Mouse (Mus musculus): ENCODE measurements at regions not wholly inside any gene's neighbourhood (a gene's known extent, or its start where the extent isn't known, plus 50 kb on each side); places are given as distances from the start of the nearest gene placed in this dataset.

- Histone ChIP-seq H3K4me1 (ENCODE audit: control insufficient read depth, insufficient read depth, low read length) (peaks cover 3% of the 10 kb centered on the region), H3K4me3 (ENCODE audit: insufficient read depth, low read length) (no peak overlapping the region), H3K27ac (ENCODE audit: insufficient read depth, low read length) (no peak overlapping the region)
- TF ChIP-seq POLR2A (IDR thresholded peaks at IDR 0.05; ENCODE audit: low read depth, low read length) (no peak), CTCF (IDR thresholded peaks at IDR 0.05; ENCODE audit: borderline replicate concordance, insufficient read depth, low read length) (no peak)
Measured at GRCm38 (mm10) chr14:54168414-54168931, 85.4 kb downstream of the Dad1 start.

DNA sequence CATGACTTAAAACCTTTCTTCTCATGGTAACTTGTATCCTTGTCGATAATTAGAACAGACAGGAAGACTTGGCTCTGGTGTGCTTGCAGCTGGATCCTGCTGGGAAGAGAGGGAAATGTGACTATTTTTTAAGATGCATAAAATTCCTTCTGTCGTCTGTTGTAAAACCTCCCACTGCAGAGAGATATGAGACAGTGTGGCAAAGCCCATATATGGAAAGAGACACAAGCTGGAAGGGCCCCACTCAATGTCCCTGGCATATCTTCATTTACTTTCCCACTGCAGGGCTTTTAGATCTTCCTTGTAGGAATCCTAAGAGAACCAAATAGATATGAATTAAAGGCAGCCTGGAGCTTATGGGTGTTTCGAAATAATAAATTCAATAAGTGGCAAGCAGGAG, 87.8 kb downstream of the Dad1 start:
- Histone ChIP-seq H3K4me3 (ENCODE audit: insufficient read depth, low read length) (no peak overlapping the region), H3K4me1 (ENCODE audit: control insufficient read depth, insufficient read depth, low read length) (peaks cover 3% of the 10 kb centered on the region), H3K27ac (ENCODE audit: insufficient read depth, low read length) (peak overlapping the region; percentile 77)
- TF ChIP-seq POLR2A (IDR thresholded peaks at IDR 0.05; ENCODE audit: low read depth, low read length) (no peak), CTCF (IDR thresholded peaks at IDR 0.05; ENCODE audit: borderline replicate concordance, insufficient read depth, low read length) (no peak)

GRCm38 (mm10) chr14:54164874-54165273, 89.0 kb downstream of the Dad1 start:
- no peak overlapping the region for H3K4me3 ChIP-seq (ENCODE audit: insufficient read depth, low read length)
- TF ChIP-seq CTCF (IDR thresholded peaks at IDR 0.05; ENCODE audit: borderline replicate concordance, insufficient read depth, low read length) (no peak), POLR2A (IDR thresholded peaks at IDR 0.05; ENCODE audit: low read depth, low read length) (no peak)
- H3K4me1 ChIP-seq (ENCODE audit: control insufficient read depth, insufficient read depth, low read length) = peaks cover 3% of the 10 kb centered on the region
- peak overlapping the region; percentile 58; the same call in 1 of the 2 replicates for H3K27ac ChIP-seq (ENCODE audit: insufficient read depth, low read length)

- TF ChIP-seq POLR2A (IDR thresholded peaks at IDR 0.05; ENCODE audit: low read depth, low read length) (no peak), CTCF (IDR thresholded peaks at IDR 0.05; ENCODE audit: borderline replicate concordance, insufficient read depth, low read length) (no peak)
- peaks cover 3% of the 10 kb centered on the region for H3K4me1 ChIP-seq (ENCODE audit: control insufficient read depth, insufficient read depth, low read length)
- no peak overlapping the region for H3K4me3 ChIP-seq (ENCODE audit: insufficient read depth, low read length)
- no peak overlapping the region for H3K27ac ChIP-seq (ENCODE audit: insufficient read depth, low read length)
Measured at GRCm38 (mm10) chr14:54161916-54162315, 92.0 kb downstream of the Dad1 start.

DNA sequence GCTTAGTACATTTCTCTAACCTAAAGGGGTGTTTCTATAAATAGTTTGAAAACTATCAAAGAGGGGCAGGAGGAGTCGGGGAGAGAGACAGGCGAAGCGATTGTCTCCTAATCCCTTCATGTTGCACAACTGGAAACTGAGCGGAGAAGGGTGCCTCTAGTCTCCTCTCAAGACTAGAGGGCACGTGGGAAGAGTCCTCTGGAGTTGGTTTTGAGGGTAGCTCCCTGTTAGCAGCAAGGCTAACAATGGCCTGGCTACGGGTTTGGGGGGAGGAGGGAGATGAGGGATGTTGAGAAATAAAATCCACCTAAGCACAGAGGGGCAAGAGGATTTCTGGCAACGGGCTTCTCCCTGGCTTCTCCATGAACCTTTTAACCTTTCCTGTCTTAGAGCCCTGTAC, 92.7 kb downstream of the Dad1 start:
- no peak overlapping the region for H3K27ac ChIP-seq (ENCODE audit: insufficient read depth, low read length)
- H3K4me1 ChIP-seq (ENCODE audit: control insufficient read depth, insufficient read depth, low read length) = no peaks in the 10 kb centered on the region
- no peak overlapping the region for H3K4me3 ChIP-seq (ENCODE audit: insufficient read depth, low read length)
- TF ChIP-seq POLR2A (IDR thresholded peaks at IDR 0.05; ENCODE audit: low read depth, low read length) (no peak), CTCF (IDR thresholded peaks at IDR 0.05; ENCODE audit: borderline replicate concordance, insufficient read depth, low read length) (no peak)

DNA sequence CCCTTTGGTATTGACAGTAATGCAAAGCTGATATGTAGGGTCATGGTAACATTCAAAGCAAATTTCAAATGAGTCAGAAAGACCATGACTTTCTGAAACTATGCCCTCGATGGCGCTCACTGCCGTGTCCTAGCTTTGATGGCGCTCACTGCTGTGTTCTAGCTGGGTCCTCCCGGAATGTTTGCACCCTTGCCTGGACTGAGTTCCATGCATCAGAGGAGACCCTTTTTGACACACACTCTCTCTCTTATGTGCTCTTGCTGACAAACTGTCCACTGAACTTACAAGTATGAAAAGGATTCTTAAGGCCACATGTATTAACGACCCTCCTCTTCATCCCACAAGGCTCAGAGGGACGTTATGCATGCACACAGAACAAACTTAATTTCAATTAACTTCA, 94.1 kb downstream of the Dad1 start:
- Histone ChIP-seq H3K4me1 (ENCODE audit: control insufficient read depth, insufficient read depth, low read length) (no peaks in the 10 kb centered on the region), H3K4me3 (ENCODE audit: insufficient read depth, low read length) (no peak overlapping the region), H3K27ac (ENCODE audit: insufficient read depth, low read length) (no peak overlapping the region)
- TF ChIP-seq POLR2A (IDR thresholded peaks at IDR 0.05; ENCODE audit: low read depth, low read length) = no peak
- no peak for TF ChIP-seq CTCF (IDR thresholded peaks at IDR 0.05; ENCODE audit: borderline replicate concordance, insufficient read depth, low read length)

DNA sequence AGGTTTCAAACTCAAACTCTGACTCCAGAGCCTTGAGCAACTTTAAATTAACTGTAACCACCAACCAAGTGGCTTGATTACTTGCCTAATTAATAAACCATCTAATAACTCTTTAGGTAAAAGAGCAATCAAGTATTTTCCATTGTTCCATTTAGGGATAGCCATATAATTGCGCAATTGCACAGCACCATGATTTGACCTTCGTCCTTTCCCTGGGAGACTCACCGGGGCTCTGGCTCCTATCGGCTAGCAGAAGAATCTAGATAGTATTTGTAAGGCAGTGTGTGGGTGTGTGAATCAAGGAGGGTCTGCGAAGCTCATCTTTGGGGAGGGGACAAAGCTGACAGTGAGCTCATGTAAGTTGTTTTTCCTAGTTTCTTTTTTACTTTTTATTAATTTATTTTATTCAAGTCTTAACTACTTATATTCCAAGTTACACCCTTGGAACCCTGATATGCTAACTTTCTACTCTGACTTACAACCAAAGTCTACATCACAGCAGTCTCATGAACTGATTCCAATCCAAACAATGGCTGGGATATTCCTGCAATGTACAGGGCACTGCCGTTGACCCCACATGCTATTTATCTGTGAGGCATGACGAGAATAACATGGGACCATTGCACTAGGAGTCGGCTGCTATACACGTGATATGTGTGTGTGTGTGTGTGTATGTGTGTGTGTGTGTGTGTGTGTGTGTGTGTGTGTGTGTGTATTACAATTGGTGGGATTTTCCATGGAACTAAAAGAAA, 95.5 kb downstream of the Dad1 start:
- H3K4me3 ChIP-seq (ENCODE audit: insufficient read depth, low read length) = no peak overlapping the region
- no peaks in the 10 kb centered on the region for H3K4me1 ChIP-seq (ENCODE audit: control insufficient read depth, insufficient read depth, low read length)
- H3K27ac ChIP-seq (ENCODE audit: insufficient read depth, low read length) = no peak overlapping the region
- TF ChIP-seq POLR2A (IDR thresholded peaks at IDR 0.05; ENCODE audit: low read depth, low read length) = no peak
- TF ChIP-seq CTCF (IDR thresholded peaks at IDR 0.05; ENCODE audit: borderline replicate concordance, insufficient read depth, low read length) = no peak

GRCm38 (mm10) chr14:54156536-54156935, 97.4 kb downstream of the Dad1 start:
- TF ChIP-seq CTCF (IDR thresholded peaks at IDR 0.05; ENCODE audit: borderline replicate concordance, insufficient read depth, low read length) = no peak
- TF ChIP-seq POLR2A (IDR thresholded peaks at IDR 0.05; ENCODE audit: low read depth, low read length) = no peak

DNA sequence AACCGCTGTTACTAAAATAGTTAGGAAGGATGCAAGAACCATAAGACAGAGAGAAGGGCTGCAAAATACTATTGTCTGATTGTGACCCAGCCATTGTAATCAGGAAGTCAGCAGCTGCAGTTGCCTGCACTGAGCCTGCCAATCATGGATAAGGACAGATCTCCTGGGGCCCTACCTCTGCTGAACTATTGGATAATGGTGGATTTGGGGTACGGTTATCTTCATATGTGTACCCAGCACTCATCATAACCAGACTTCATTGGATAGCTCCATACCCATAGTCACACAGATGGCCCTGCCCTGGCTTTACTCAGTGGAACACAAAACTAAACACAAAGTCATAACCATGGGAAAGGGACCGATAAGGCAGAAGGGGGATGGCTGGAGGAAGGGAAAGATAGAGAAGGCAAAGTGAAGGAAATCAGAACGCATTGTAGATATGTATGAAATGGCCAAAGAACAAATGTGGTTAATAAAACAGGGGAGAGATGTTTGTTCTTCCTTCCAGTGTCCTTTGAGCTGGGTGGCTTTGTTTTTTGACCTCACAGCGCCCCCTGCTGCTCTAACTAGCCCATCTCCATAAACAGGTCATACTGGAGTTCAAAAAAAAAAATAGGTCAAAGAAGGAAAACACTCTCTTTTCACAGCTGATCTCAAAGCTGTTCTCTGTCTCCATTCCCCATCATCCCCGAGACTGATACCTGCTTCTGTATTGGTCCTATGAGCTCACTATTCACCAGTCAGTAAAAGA, 101.2 kb downstream of the Dad1 start:
- Histone ChIP-seq H3K4me3 (ENCODE audit: insufficient read depth, low read length) (no peak overlapping the region), H3K4me1 (ENCODE audit: control insufficient read depth, insufficient read depth, low read length) (0 out of 2 replicates have a peak, but pooled peaks cover 2% of the 10 kb centered on the region), H3K27ac (ENCODE audit: insufficient read depth, low read length) (no peak overlapping the region)
- TF ChIP-seq CTCF (IDR thresholded peaks at IDR 0.05; ENCODE audit: borderline replicate concordance, insufficient read depth, low read length) (peak; percentile 21; the same call in 1 of the 2 replicates), POLR2A (IDR thresholded peaks at IDR 0.05; ENCODE audit: low read depth, low read length) (no peak)

More at GRCm38 (mm10) chr14:54156536-54156935, 97.4 kb downstream of the Dad1 start:
- Histone ChIP-seq H3K4me1 (ENCODE audit: control insufficient read depth, insufficient read depth, low read length) (0 out of 2 replicates have a peak, but pooled peaks cover 2% of the 10 kb centered on the region), H3K27ac (ENCODE audit: insufficient read depth, low read length) (no peak overlapping the region), H3K4me3 (ENCODE audit: insufficient read depth, low read length) (no peak overlapping the region)

GRCm38 (mm10) chr14:54151921-54152320, 102.0 kb downstream of the Dad1 start:
- TF ChIP-seq CTCF (IDR thresholded peaks at IDR 0.05; ENCODE audit: borderline replicate concordance, insufficient read depth, low read length) (no peak), POLR2A (IDR thresholded peaks at IDR 0.05; ENCODE audit: low read depth, low read length) (no peak)
- Histone ChIP-seq H3K27ac (ENCODE audit: insufficient read depth, low read length) (no peak overlapping the region), H3K4me3 (ENCODE audit: insufficient read depth, low read length) (no peak overlapping the region), H3K4me1 (ENCODE audit: control insufficient read depth, insufficient read depth, low read length) (0 out of 2 replicates have a peak, but pooled peaks cover 2% of the 10 kb centered on the region)
